Mouse (Mus musculus): ENCODE data around the gene Cd70.

- TF ChIP-seq POLR2A (IDR thresholded peaks at IDR 0.05; ENCODE audit: borderline replicate concordance, control insufficient read depth, low read depth, low read length) = no peak
- TF ChIP-seq CTCF (IDR thresholded peaks at IDR 0.05; ENCODE audit: control insufficient read depth, insufficient read depth, low read length) = no peak
Measured at GRCm38 (mm10) chr17:57170616-57171260, 21.2 kb upstream of the Cd70 start.
